Mouse (Mus musculus) adrenal gland, postnatal 25 days (tissue): ENCODE data around the gene Fam217a. TPM values are rescaled to one million over a fixed set of nuclear protein-coding genes. Genes with fewer than 3 reads are reported as not detected.
"Not testable (repeated sequence)": the region's sequence is repeated elsewhere in the genome, so short reads cannot be mapped to it uniquely, and the experiment has no call there.

ENCODE experiments used
- DNase-seq: peaks from one replicate; pipeline ENCODE4 v3.0.0; 2021; ENCODE audit warnings: mixed read lengths
- total RNA-seq: library from RNA; stranded (reverse); gene quantifications from 2 replicates; pipeline ENCODE4 v1.2.3, GENCODE M21; 2021

Fam217a gene
- total RNA-seq, 1 experiment from 2014 or later: 0.61 TPM

DNA sequence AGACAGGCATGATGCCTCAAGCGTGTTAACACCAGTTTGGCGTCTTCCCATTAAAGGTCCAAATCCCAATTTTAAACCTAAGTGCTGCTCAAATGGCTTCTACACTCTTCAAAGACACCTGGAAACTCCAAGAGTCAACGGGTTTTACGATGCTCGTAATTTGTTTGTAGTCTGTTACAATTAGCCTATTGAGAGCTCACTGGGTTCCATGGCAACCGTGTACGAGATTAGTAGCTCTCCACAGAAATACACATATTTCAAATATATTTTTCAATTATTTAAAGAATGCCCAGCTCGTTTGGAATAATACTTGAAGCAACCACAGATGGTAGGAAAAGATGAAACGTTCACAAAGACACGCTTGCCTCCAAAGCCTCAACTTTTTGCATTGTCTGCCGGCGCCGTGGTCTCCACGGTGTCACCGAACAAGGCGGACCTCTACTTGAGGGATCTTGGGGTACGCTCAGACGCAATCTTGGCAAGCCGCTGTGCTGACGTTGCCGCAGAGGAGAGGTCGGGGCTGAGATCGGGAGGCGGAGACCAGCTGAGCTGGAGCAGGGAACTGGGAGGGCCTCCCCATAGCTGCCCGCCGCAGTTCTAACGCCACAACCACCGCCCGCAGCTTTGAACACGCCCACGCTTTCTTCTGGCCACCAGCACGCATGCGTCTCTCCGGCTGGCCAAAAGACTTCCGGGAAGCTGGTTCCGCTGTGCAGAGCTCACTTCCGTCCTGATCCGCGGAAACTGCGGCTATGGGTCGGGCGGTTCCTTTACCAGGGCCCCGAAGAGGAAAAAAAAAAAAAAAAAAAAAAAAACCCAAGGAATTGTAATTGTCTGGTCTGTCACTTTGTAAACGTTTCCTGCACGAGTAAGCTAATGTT lies 50.1 kb downstream of the Fam217a start:
- DNase-seq: peak; percentile 92

DNA sequence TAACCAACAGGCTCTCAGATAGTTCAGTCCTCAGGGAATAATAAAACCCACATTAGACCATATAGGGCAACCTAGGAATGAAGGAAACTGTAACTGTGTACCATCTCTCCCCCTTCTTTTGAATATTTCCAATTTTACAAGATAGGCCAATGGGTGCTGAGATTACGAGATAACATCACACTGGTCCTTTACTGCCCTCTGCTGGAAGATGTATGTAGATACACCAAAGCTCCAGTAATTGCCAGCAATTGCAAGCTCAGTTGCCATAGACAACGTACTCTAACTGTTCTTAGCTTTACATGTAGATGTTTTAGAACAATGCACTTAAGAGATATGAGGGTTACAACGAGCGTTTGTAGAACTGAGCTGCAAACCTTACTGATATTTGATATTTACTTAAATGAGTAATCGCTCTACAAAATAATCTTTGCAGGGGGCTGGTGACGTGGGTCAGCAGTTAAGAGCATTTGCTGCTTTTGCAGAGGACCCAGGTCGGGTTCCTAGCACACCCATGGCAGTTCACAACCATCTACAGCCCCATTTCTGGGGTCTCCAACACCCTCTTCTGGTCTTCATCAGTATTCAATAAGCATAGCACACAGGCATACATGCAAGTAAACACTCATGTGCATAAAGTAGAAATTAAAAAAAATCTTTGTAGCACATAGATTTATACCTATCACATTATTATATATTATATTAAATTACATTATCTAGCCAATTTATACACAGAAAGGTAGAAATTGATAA lies 59.5 kb downstream of the Fam217a start:
- DNase-seq: no peak

DNA sequence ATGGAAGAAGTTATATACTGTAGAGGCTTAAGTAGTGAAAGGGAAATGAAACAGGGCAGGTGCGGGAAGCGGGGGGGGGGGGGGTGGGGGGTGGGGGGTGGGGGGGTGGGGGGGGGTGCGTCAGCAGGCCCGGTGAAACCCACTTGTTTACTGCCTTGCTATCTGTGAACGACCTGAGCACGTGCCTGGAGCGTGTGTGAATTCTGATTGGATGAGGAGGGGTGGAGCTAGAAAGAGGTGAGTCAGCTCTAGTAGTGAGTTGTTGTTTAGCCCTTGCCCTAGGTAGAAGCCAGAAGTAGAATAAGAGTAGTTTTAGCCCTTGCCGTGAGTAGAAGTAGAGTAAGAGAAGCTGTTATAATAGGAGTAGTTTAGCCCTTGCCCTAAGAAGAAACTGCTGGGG lies 62.9 kb downstream of the Fam217a start:
- not testable (repeated sequence) for DNase-seq

Other genes with a start within 250 kb of the Fam217a start
- not detected in 2 replicates for gene Fam50b, start 189.5 kb downstream of the Fam217a start, total RNA-seq
- 110 and 126 TPM in 2 replicates for gene Prpf4b, start 49.0 kb downstream of the Fam217a start, total RNA-seq
- gene 4933417A18Rik, start 99 bp upstream of the Fam217a start, total RNA-seq: not detected in 2 replicates
- 1.5 TPM in 1 of 2 replicates, not detected in the other for gene Eci3, start 39.5 kb upstream of the Fam217a start, total RNA-seq
- 94.5 and 110 TPM in 2 replicates for gene Eci2, start 102.8 kb upstream of the Fam217a start, total RNA-seq